Comparison of ENCODE assay signal across 9 mouse cellular contexts in the genomic region with DNA sequence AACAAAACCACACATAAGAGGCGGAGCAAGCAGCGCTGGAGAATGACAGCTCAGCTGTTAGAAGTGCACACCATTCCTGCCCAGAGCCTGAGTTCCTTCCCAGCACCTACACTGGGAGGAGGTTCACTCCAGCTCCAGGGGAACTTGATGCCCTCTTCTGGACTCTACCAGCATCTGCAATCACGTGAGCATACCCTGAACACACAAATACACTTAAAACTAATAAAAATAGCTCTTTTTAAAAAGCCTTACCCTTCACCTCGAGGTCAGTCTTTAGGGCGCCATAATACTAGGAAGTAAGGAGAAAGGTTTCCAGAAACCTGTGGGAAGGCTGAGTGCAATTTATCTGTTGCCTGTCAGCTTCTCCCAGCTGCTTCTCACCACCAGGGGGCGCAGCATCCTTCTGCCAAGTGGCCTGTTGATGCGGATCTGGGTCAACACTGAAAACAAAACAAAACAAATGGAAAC. TPM values are rescaled to one million over a fixed set of nuclear protein-coding genes. Genes with fewer than 3 reads are reported as not detected.
DNase-seq lines count a peak whose midpoint lies in the region; ATAC-seq and TF ChIP-seq lines count a peak whose summit lies in the region.
"Had no signal": no experiment of that assay in that cellular context is flagged by ENCODE, and none has a peak within 500 bp of the region (broad histone marks: within the 10 kb centered on the region; RNA-seq: fewer than 3 reads in every experiment).

No protein-coding gene starts in this region.

- TF ChIP-seq CTCF in bone marrow macrophage, adult 2 months (IDR thresholded peaks at IDR 0.05; ENCODE audit: low read depth, low read length) = peak; percentile 100
- TF ChIP-seq CTCF in liver, adult 2 months (IDR thresholded peaks at IDR 0.05; ENCODE audit: low read depth, low read length) = peak; percentile 96

- H3K79me2 ChIP-seq in liver, adult 2 months (ENCODE audit: control insufficient read depth, insufficient read depth, low read length) = peaks cover 8% of the 10 kb centered on the region; the same call in 1 of the 2 replicates

- H3K27ac ChIP-seq in midbrain, embryonic 10.5 days (replicated peaks) = no peak overlapping the region
- H3K27ac ChIP-seq in midbrain, embryonic 13.5 days = no peak overlapping the region
- no peak overlapping the region for H3K27ac ChIP-seq in bone marrow macrophage, adult 2 months (ENCODE audit: insufficient read depth, low read depth, low read length)
- no peak overlapping the region for H3K27ac ChIP-seq in liver, adult 2 months (replicated peaks; ENCODE audit: insufficient read depth, low read depth, low read length)
- H3K27ac ChIP-seq: heart, embryonic 15.5 days had no signal

- H3K27me3 ChIP-seq in midbrain, embryonic 10.5 days (ENCODE audit: low read depth, poor library complexity, severe bottlenecking) = no peaks in the 10 kb centered on the region
- no peaks in the 10 kb centered on the region for H3K27me3 ChIP-seq in midbrain, embryonic 13.5 days
- H3K27me3 ChIP-seq in liver, adult 2 months (ENCODE audit: control insufficient read depth, insufficient read depth, low read length) = no peaks in the 10 kb centered on the region
- H3K27me3 ChIP-seq: heart, embryonic 15.5 days had no signal

- no peak overlapping the region for H3K4me2 ChIP-seq in midbrain, embryonic 13.5 days (replicated peaks)
- H3K4me2 ChIP-seq: heart, embryonic 15.5 days had no signal

- H3K4me3 ChIP-seq in midbrain, embryonic 10.5 days = no peak overlapping the region
- no peak overlapping the region for H3K4me3 ChIP-seq in midbrain, embryonic 13.5 days (replicated peaks)
- no peak overlapping the region for H3K4me3 ChIP-seq in bone marrow macrophage, adult 2 months (ENCODE audit: insufficient read depth, low read length)
- H3K4me3 ChIP-seq in liver, adult 2 months (ENCODE audit: insufficient read depth, low read depth, low read length) = no peak overlapping the region
- H3K4me3 ChIP-seq: heart, embryonic 15.5 days had no signal

- peak; percentile 83 for DNase-seq in midbrain, embryonic 10.5 days (ENCODE audit: low spot score)
- DNase-seq in fibroblast of lung, adult 2 months (ENCODE audit: low read depth) = peak; percentile 32
- DNase-seq in kidney, adult 9 months = peak; percentile 90
- DNase-seq in liver, adult 2 months (ENCODE audit: extremely low read depth, low read depth, low spot score) = peak; percentile 80
- DNase-seq in ovary, postnatal 10 days (ENCODE audit: low spot score) = peak; percentile 70
- peak; percentile 86 for DNase-seq in thymus, postnatal 0 days (ENCODE audit: low spot score)

- H3K4me1 ChIP-seq in midbrain, embryonic 10.5 days = peaks cover 4% of the 10 kb centered on the region
- peaks cover 3% of the 10 kb centered on the region for H3K4me1 ChIP-seq in midbrain, embryonic 13.5 days (replicated peaks)
- H3K4me1 ChIP-seq in bone marrow macrophage, adult 2 months (ENCODE audit: control insufficient read depth, insufficient read depth, low read length) = no peaks in the 10 kb centered on the region
- H3K4me1 ChIP-seq in liver, adult 2 months (ENCODE audit: control insufficient read depth, insufficient read depth, low read length) = peaks cover 13% of the 10 kb centered on the region

- H3K36me3 ChIP-seq in midbrain, embryonic 10.5 days = peaks cover 4% of the 10 kb centered on the region
- peaks cover 4% of the 10 kb centered on the region; the same call in 1 of the 2 replicates for H3K36me3 ChIP-seq in midbrain, embryonic 13.5 days
- no peaks in the 10 kb centered on the region for H3K36me3 ChIP-seq in liver, adult 2 months (ENCODE audit: control insufficient read depth, insufficient read depth, low read length)
- H3K36me3 ChIP-seq: heart, embryonic 15.5 days had no signal

- ATAC-seq in midbrain, embryonic 13.5 days = no peak

- H3K9me3 ChIP-seq in midbrain, embryonic 10.5 days (replicated peaks) = no peaks in the 10 kb centered on the region
- H3K9me3 ChIP-seq in midbrain, embryonic 13.5 days = no peaks in the 10 kb centered on the region
- H3K9me3 ChIP-seq: heart, embryonic 15.5 days had no signal

- TF ChIP-seq POLR2A in bone marrow macrophage, adult 2 months (IDR thresholded peaks at IDR 0.05; ENCODE audit: borderline replicate concordance, low read depth, low read length) = no peak
- TF ChIP-seq POLR2A in liver, adult 2 months (IDR thresholded peaks at IDR 0.05; ENCODE audit: extremely low read depth, insufficient read depth, low read length) = no peak

- no peak overlapping the region for H3K9ac ChIP-seq in midbrain, embryonic 13.5 days (replicated peaks)
- no peak overlapping the region for H3K9ac ChIP-seq in liver, adult 2 months (ENCODE audit: low read depth, low read length)
- H3K9ac ChIP-seq: heart, embryonic 15.5 days had no signal

- 13% methylated on average over 7 of the region's 7 CpGs for WGBS in midbrain, embryonic 10.5 days
- WGBS in midbrain, embryonic 13.5 days = 16% methylated on average over 7 of the region's 7 CpGs
- 21% methylated on average over 7 of the region's 7 CpGs for WGBS in liver, adult 2 months

RNA-seq across cellular contexts. Expression of a gene that starts 3.9 kb away (rescaled TPM):
- polyA plus RNA-seq in midbrain, embryonic 10.5 days (2016; fragmentation: Nextera tagmentation; extraction: Ambion mirVana) = 123 and 137 TPM in 2 replicates
- polyA plus RNA-seq in midbrain, embryonic 13.5 days (2015; fragmentation: Nextera tagmentation; extraction: Ambion mirVana) = 157 and 169 TPM in 2 replicates
- polyA plus RNA-seq in bone marrow macrophage, adult 2 months (2012; ENCODE audit: insufficient read depth, insufficient read length, missing spikeins) = 93.1 and 108 TPM in 2 replicates
- 53.4 and 65.6 TPM in 2 replicates for total RNA-seq in liver, adult 2 months (2014; rRNA removed)
- polyA plus RNA-seq in liver, adult 2 months (2012; rRNA removed) = 101 and 114 TPM in 2 replicates
- 191 and 217 TPM in 2 replicates for polyA plus RNA-seq in thymus, postnatal 0 days (2015; fragmentation: Nextera tagmentation; extraction: Ambion mirVana)

RNA-seq across cellular contexts. Expression of a gene that starts 33.1 kb away (rescaled TPM):
- polyA plus RNA-seq in midbrain, embryonic 10.5 days (2016; fragmentation: Nextera tagmentation; extraction: Ambion mirVana) = 34.0 and 34.4 TPM in 2 replicates
- 44.5 and 46.1 TPM in 2 replicates for polyA plus RNA-seq in midbrain, embryonic 13.5 days (2015; fragmentation: Nextera tagmentation; extraction: Ambion mirVana)
- 44.3 and 46.4 TPM in 2 replicates for polyA plus RNA-seq in bone marrow macrophage, adult 2 months (2012; ENCODE audit: insufficient read depth, insufficient read length, missing spikeins)
- 45.8 and 53.1 TPM in 2 replicates for total RNA-seq in liver, adult 2 months (2014; rRNA removed)
- polyA plus RNA-seq in liver, adult 2 months (2012; rRNA removed) = 64.1 and 71.6 TPM in 2 replicates
- polyA plus RNA-seq in thymus, postnatal 0 days (2015; fragmentation: Nextera tagmentation; extraction: Ambion mirVana) = 49.2 and 50.8 TPM in 2 replicates

RNA-seq across cellular contexts. Expression of a gene that starts 39.5 kb away (rescaled TPM):
- not detected in 2 replicates for polyA plus RNA-seq in midbrain, embryonic 10.5 days (2016; fragmentation: Nextera tagmentation; extraction: Ambion mirVana)
- polyA plus RNA-seq in midbrain, embryonic 13.5 days (2015; fragmentation: Nextera tagmentation; extraction: Ambion mirVana) = not detected in 2 replicates
- polyA plus RNA-seq in bone marrow macrophage, adult 2 months (2012; ENCODE audit: insufficient read depth, insufficient read length, missing spikeins) = not detected in 2 replicates
- total RNA-seq in liver, adult 2 months (2014; rRNA removed) = not detected in 2 replicates
- polyA plus RNA-seq in liver, adult 2 months (2012; rRNA removed) = not detected in 2 replicates
- not detected in 2 replicates for polyA plus RNA-seq in thymus, postnatal 0 days (2015; fragmentation: Nextera tagmentation; extraction: Ambion mirVana)
- polyA plus RNA-seq: heart, embryonic 15.5 days had no signal

RNA-seq across cellular contexts. Expression of a gene that starts 54.8 kb away (rescaled TPM):
- polyA plus RNA-seq in midbrain, embryonic 10.5 days (2016; fragmentation: Nextera tagmentation; extraction: Ambion mirVana) = 1.3 and 1.9 TPM in 2 replicates
- polyA plus RNA-seq in midbrain, embryonic 13.5 days (2015; fragmentation: Nextera tagmentation; extraction: Ambion mirVana) = 2.4 and 2.5 TPM in 2 replicates
- polyA plus RNA-seq in bone marrow macrophage, adult 2 months (2012; ENCODE audit: insufficient read depth, insufficient read length, missing spikeins) = 3.7 and 3.9 TPM in 2 replicates
- 0.46 and 0.47 TPM in 2 replicates for total RNA-seq in liver, adult 2 months (2014; rRNA removed)
- polyA plus RNA-seq in liver, adult 2 months (2012; rRNA removed) = 0.65 and 0.73 TPM in 2 replicates
- polyA plus RNA-seq in thymus, postnatal 0 days (2015; fragmentation: Nextera tagmentation; extraction: Ambion mirVana) = 3.3 and 4.4 TPM in 2 replicates

Comparison
In these comparisons a context has a peak if more than half of its experiments do, and no peak if none do; other contexts are left out.
1. DNase-seq: peak in every context shown above with its lines; median percentile 90 in kidney, adult 9 months; 86 in thymus, postnatal 0 days; 83 in midbrain, embryonic 10.5 days; 80 in liver, adult 2 months; 70 in ovary, postnatal 10 days; 32 in fibroblast of lung, adult 2 months.